Mouse (Mus musculus): ENCODE measurements around the gene Vmn1r171.
"Not testable (repeated sequence)": the region's sequence is repeated elsewhere in the genome, so short reads cannot be mapped to it uniquely, and the experiment has no call there.

Vmn1r171 gene

GRCm38 (mm10) chr7:23630422-23630821 lies at the start of gene Vmn1r171:
TSS of gene Vmn1r171 (plus strand) at chr7:23630722.
- no peak for DNase-seq

GRCm38 (mm10) chr7:23605875-23606274 lies 24.6 kb upstream of the Vmn1r171 start, which contains the start of gene Vmn1r170:
TSS of gene Vmn1r170 (plus strand) at chr7:23606175.
- DNase-seq: not testable (repeated sequence)

- DNase-seq: no peak
These were observed 27.5 kb downstream of the Vmn1r171 start, which contains the start of gene Vmn1r172 for GRCm38 (mm10) chr7:23658016-23658415. TSS of gene Vmn1r172 (plus strand) at chr7:23658316.
